10 mouse cellular contexts compared by ENCODE assay signal in genomic region chr3:122509534-122510239, GRCm38 (mm10).
A peak's percentile ranks its signal among the peaks of the same experiment; 100 is the strongest.
DNase-seq lines count a peak whose midpoint lies in the region; ATAC-seq lines count a peak whose summit lies in the region.
"Had no signal": no experiment of that assay in that cellular context is flagged by ENCODE, and none has a peak within 500 bp of the region (broad histone marks: within the 10 kb centered on the region; RNA-seq: fewer than 3 reads in every experiment).

No protein-coding gene starts in this region.

- H3K9me3 ChIP-seq in megakaryocyte, embryonic 14.5 days: no peaks in the 10 kb centered on the region
- H3K9me3 ChIP-seq: embryonic facial prominence, embryonic 13.5 days; neural tube, embryonic 13.5 days had no signal

- peak overlapping the region; percentile 34 for H3K4me3 ChIP-seq in megakaryocyte, embryonic 14.5 days (replicated peaks)
- H3K4me3 ChIP-seq: embryonic facial prominence, embryonic 13.5 days; neural tube, embryonic 13.5 days had no signal

- peaks cover 2% of the 10 kb centered on the region for H3K36me3 ChIP-seq in megakaryocyte, embryonic 14.5 days (replicated peaks; ENCODE audit: low read length)
- H3K36me3 ChIP-seq: neural tube, embryonic 13.5 days had no signal

- peaks cover 10% of the 10 kb centered on the region for H3K27me3 ChIP-seq in megakaryocyte, embryonic 14.5 days (replicated peaks)
- H3K27me3 ChIP-seq: neural tube, embryonic 13.5 days had no signal

- peak; percentile 35 to 46 for DNase-seq in heart, adult 9 months (ENCODE audit: low spot score in 2 of 2)
- peak; percentile 92 for DNase-seq in kidney, postnatal 14 days
- peak; percentile 19 for DNase-seq in skeletal muscle tissue, adult 2 months (ENCODE audit: low read depth, low spot score)
- no peak for DNase-seq in spleen, postnatal 14 days (ENCODE audit: low spot score in 2 of 2)
- no peak for DNase-seq in cerebellum, adult 11 months
- no peak for DNase-seq in T-cell, adult 2 months (ENCODE audit: low spot score)

- H3K4me1 ChIP-seq in megakaryocyte, embryonic 14.5 days: peaks cover 86% of the 10 kb centered on the region

- ATAC-seq in megakaryocyte, adult 5-6 weeks (ENCODE audit: poor library complexity, severe bottlenecking): no peak

Comparison
In these comparisons a context has a peak if more than half of its experiments do, and no peak if none do; other contexts are left out.
1. DNase-seq: peak in heart, adult 9 months (2 of 2), kidney, postnatal 14 days (single experiment) and skeletal muscle tissue, adult 2 months (single experiment); none in spleen, postnatal 14 days (0 of 2), cerebellum, adult 11 months (single experiment) and T-cell, adult 2 months (single experiment).